Mouse (Mus musculus): Measurements from ENCODE around the gene Serhl. TPM values are rescaled to one million over a fixed set of nuclear protein-coding genes. Genes with fewer than 3 reads are reported as not detected.

The Serhl gene
- polyA plus RNA-seq (2015; fragmentation: Nextera tagmentation; extraction: Ambion mirVana) = 74.6 and 84.6 TPM in 2 replicates

DNA sequence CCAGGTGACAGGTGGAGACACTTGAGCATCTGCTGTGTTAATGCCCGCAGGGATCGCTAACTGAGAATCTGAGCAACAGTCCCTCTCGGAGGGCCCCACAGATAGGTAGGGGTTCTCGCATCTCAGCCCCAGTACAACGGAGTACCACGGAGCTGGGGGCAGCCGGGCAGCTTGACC is at the start of gene Serhl:
Gene Serhl (plus strand): TSS at position 78 of the 177 bp plus-strand sequence.

DNA sequence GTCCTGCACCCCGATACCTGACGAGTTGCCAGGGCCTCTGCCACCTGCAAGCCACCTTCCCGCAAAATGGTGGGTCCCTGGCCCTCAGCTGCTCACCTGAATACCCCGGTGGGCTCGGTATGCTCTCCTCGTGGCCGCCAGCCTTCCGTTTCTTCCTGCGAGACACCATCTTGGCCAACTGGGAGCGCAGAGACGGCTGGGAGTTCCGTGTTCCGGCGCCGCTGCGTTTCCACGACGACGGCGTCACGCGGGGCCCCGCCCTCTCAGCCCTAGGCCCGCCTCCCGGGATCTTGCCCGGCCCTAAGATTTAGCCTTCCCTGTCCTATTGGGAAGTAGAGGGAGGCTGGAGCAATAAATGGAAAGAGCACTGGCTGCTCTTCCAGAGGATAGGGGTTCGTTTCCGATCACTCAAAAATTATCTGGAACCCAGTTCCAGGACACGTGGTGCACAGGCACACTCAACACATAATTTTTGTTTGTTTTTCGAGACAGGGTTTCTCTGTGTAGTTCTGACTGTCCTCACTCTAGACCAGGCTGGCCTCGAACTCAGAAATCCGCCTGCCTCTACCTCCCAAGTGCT is 33.4 kb downstream of the Serhl start, which contains the start of gene Rrp7a:
Gene Rrp7a (minus strand): TSS at position 236 of the 580 bp plus-strand sequence.

DNA sequence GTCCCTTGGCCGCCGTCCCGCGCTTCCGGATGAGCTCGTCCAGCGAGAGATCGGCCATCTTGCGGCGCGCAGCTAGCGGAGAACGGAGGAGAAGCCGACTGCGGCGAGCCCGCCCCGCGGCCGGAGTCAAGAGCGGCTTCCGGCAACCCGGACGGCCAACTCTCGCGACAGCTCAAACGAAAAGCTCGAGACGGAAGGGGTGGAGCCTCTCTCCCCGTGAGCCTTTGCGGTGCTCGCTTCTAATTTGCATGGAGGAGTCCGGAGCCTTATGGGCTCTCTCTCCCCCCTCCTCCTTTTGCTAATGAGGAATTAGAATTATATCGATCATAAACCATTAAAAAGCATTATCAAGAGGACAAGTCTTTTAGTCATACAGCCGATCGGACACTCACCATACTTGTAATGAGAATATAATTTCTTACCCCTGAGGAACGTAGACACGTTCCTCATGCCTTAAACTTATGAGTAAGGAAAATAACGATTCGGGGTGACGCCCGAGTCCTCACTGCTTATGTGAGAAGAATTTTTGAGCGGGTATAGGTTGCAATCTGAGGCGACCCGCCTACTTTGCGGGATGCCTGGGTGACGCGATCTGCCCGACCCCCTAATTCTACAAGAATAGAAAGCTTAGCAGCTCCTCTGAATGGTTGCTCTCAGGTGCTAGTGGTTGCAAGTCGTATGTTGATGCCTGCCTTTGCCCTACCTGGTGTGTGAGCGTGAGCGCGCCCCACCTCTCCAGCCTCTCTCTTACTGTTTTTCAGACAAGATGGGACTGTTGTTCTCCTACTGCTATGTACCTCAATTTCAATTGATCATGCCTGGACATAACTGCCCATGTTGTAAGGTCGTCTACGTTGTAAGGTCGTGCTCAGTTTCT is 60.1 kb downstream of the Serhl start, which contains the start of gene Poldip3:
Gene Poldip3 (minus strand): TSS at position 189 of the 877 bp plus-strand sequence.

Other genes with a start within 250 kb of the Serhl start
- 2.7 and 4.4 TPM in 2 replicates for gene Tcf20, start 101.6 kb upstream of the Serhl start, polyA plus RNA-seq (2015; fragmentation: Nextera tagmentation; extraction: Ambion mirVana)
- gene Nfam1, start 56.2 kb upstream of the Serhl start, polyA plus RNA-seq (2015; fragmentation: Nextera tagmentation; extraction: Ambion mirVana) = 3.4 and 3.5 TPM in 2 replicates
- 39.5 and 58.9 TPM in 2 replicates for gene Rrp7a, start 33.3 kb downstream of the Serhl start, polyA plus RNA-seq (2015; fragmentation: Nextera tagmentation; extraction: Ambion mirVana)
- gene Poldip3, start 59.9 kb downstream of the Serhl start, polyA plus RNA-seq (2015; fragmentation: Nextera tagmentation; extraction: Ambion mirVana) = 55.4 and 87.3 TPM in 2 replicates
- gene Cyb5r3, start 83.1 kb downstream of the Serhl start, polyA plus RNA-seq (2015; fragmentation: Nextera tagmentation; extraction: Ambion mirVana) = 179 and 235 TPM in 2 replicates
- gene A4galt, start 162.3 kb downstream of the Serhl start, polyA plus RNA-seq (2015; fragmentation: Nextera tagmentation; extraction: Ambion mirVana) = 12.4 and 16.4 TPM in 2 replicates

Data from adrenal gland, postnatal 0 days (tissue).